Mouse (Mus musculus) spleen, adult 2 months (tissue): ENCODE measurements around the gene Aldob. TPM values are rescaled to one million over a fixed set of nuclear protein-coding genes. Genes with fewer than 3 reads are reported as not detected.
"Not testable (repeated sequence)": the region's sequence is repeated elsewhere in the genome, so short reads cannot be mapped to it uniquely, and the experiment has no call there.

Experiments used
- DNase-seq, 2 experiments: peaks; one replicate each; pipeline versions ENCODE4 v3.0.0 to v3.0.0-alpha.2; 2012 to 2021; ENCODE audit warnings: low spot score in 2 of 2, low read depth in 1 of 2
- H3K27ac ChIP-seq: fragments of 200-500 bp; 2 replicates; pipeline ENCODE4 v1.5.1; 2012; ENCODE audit warnings: low read length, inconsistent platforms; ENCODE audit not compliant: insufficient read depth
- H3K27me3 ChIP-seq: fragments of 200-500 bp; 2 replicates; pipeline ENCODE4 v1.6.1; 2012; ENCODE audit warnings: mild to moderate bottlenecking, moderate library complexity, low read length, inconsistent platforms; ENCODE audit not compliant: control insufficient read depth, insufficient read depth
- H3K36me3 ChIP-seq: fragments of 200-500 bp; 2 replicates; pipeline ENCODE4 v1.6.1; 2012; ENCODE audit warnings: mild to moderate bottlenecking, low read length, inconsistent platforms; ENCODE audit not compliant: control insufficient read depth, insufficient read depth
- H3K4me1 ChIP-seq: fragments of 200-500 bp; 2 replicates; pipeline ENCODE4 v1.6.1; 2011; ENCODE audit warnings: inconsistent platforms; ENCODE audit not compliant: control insufficient read depth, insufficient read depth, insufficient read length
- H3K4me3 ChIP-seq: fragments of 200-500 bp; 2 replicates; pipeline ENCODE4 v1.5.1; 2011; ENCODE audit warnings: mild to moderate bottlenecking, inconsistent platforms; ENCODE audit not compliant: insufficient read depth, insufficient read length; ENCODE audit errors: extremely low read depth
- CTCF ChIP-seq: fragments of 200-500 bp; IDR thresholded peaks from 2 replicates; pipeline ENCODE4 v1.5.1; 2011; ENCODE audit warnings: mild to moderate bottlenecking, inconsistent platforms; ENCODE audit not compliant: insufficient read depth, insufficient read length, insufficient replicate concordance; ENCODE audit errors: extremely low read depth
- POLR2A ChIP-seq: fragments of 200-500 bp; IDR thresholded peaks from 2 replicates; pipeline ENCODE4 v1.6.1; 2011; ENCODE audit warnings: low read depth, low read length, inconsistent platforms
- WGBS: fragments of 180-500 bp; shearing (Covaris S2); methylation state at CpG from one replicate; pipeline ENCODE4 v1.1.7; 2018; 5-methylcytosine and 5-hydroxymethylcytosine counted together
- polyA plus RNA-seq: library from polyadenylated mRNA; depleted of rRNA; stranded (reverse); fragments of >200 nt; gene quantifications from 2 replicates; pipeline ENCODE4 v1.2.3, GENCODE M21; 2012; rRNA removed

Gene Aldob
- polyA plus RNA-seq, 1 experiment: 1.1 TPM

GRCm38 (mm10) chr4:49514441-49514840 is 34.9 kb downstream of the Aldob start:
- DNase-seq: no peak
- WGBS: 96% methylated on average over 6 of the region's 6 CpGs
- TF ChIP-seq CTCF: no peak
- no peak for TF ChIP-seq POLR2A
- Histone ChIP-seq H3K36me3 (peaks cover 12% of the 10 kb centered on the region), H3K4me3 (no peak overlapping the region), H3K4me1 (0 out of 2 replicates have a peak, but pooled peaks cover 3% of the 10 kb centered on the region), H3K27ac (no peak overlapping the region), H3K27me3 (no peaks in the 10 kb centered on the region)

- TF ChIP-seq POLR2A: no peak
- no peak for TF ChIP-seq CTCF
- H3K27ac ChIP-seq: no peak overlapping the region
- WGBS: 95% methylated on average over 4 of the region's 4 CpGs
- no peaks in the 10 kb centered on the region for H3K4me1 ChIP-seq
- H3K4me3 ChIP-seq: no peak overlapping the region
- peaks cover 12% of the 10 kb centered on the region for H3K36me3 ChIP-seq
- DNase-seq: no peak
- no peaks in the 10 kb centered on the region for H3K27me3 ChIP-seq
Measured at GRCm38 (mm10) chr4:49512636-49513035, 36.7 kb downstream of the Aldob start.

GRCm38 (mm10) chr4:49510236-49510835 is 39.0 kb downstream of the Aldob start:
- not testable (repeated sequence) for H3K27ac ChIP-seq, H3K4me1 ChIP-seq, DNase-seq, H3K4me3 ChIP-seq, H3K27me3 ChIP-seq
- WGBS: 94% methylated on average over 1 of the region's 1 CpGs
- H3K36me3 ChIP-seq: peaks cover 12% of the 10 kb centered on the region

- Histone ChIP-seq H3K4me3 (no peak overlapping the region), H3K27me3 (no peaks in the 10 kb centered on the region), H3K4me1 (no peaks in the 10 kb centered on the region), H3K27ac (no peak overlapping the region), H3K36me3 (peaks cover 11% of the 10 kb centered on the region)
- 93% methylated on average over 2 of the region's 2 CpGs for WGBS
- no peak for TF ChIP-seq CTCF
- no peak for TF ChIP-seq POLR2A
- no peak for DNase-seq
Measured at GRCm38 (mm10) chr4:49509183-49509582, 40.2 kb downstream of the Aldob start.

- Histone ChIP-seq H3K27me3 (no peaks in the 10 kb centered on the region), H3K36me3 (no peaks in the 10 kb centered on the region), H3K27ac (no peak within 1 kb of the TSS), H3K4me3 (no peak within 1 kb of the TSS), H3K4me1 (no peaks in the 10 kb centered on the region)
- TF ChIP-seq CTCF (no peak), POLR2A (no peak)
- 60% methylated on average over 3 of the region's 3 CpGs for WGBS
- no peak for DNase-seq
Measured at GRCm38 (mm10) chr4:49506386-49506785, 43.0 kb downstream of the Aldob start, which contains the start of gene Baat. TSS of gene Baat (minus strand) at chr4:49506557.

GRCm38 (mm10) chr4:49503563-49503962 is 45.8 kb downstream of the Aldob start:
- Histone ChIP-seq H3K4me3 (no peak overlapping the region), H3K4me1 (no peaks in the 10 kb centered on the region), H3K27me3 (no peaks in the 10 kb centered on the region), H3K36me3 (no peaks in the 10 kb centered on the region), H3K27ac (no peak overlapping the region)
- no peak for TF ChIP-seq POLR2A
- no peak for TF ChIP-seq CTCF
- DNase-seq: no peak
- WGBS: 94% methylated on average over 1 of the region's 1 CpGs

Other genes starting within 250 kb of the Aldob start
- not detected in 2 replicates for gene Acnat2, start 141.4 kb downstream of the Aldob start, polyA plus RNA-seq
- gene Acnat1, start 75.6 kb downstream of the Aldob start, polyA plus RNA-seq: not detected in 2 replicates
- not detected in 2 replicates for gene Baat, start 43.0 kb downstream of the Aldob start, polyA plus RNA-seq
- gene Mrpl50, start 28.5 kb downstream of the Aldob start, polyA plus RNA-seq: 1.2 and 1.4 TPM in 2 replicates
- gene Zfp189, start 28.4 kb downstream of the Aldob start, polyA plus RNA-seq: 0.58 and 0.62 TPM in 2 replicates
- gene Tmem246, start 48.3 kb upstream of the Aldob start, polyA plus RNA-seq: 5.5 and 9.7 TPM in 2 replicates
- 16.6 and 19.5 TPM in 2 replicates for gene Rnf20, start 82.5 kb upstream of the Aldob start, polyA plus RNA-seq
- gene Ppp3r2, start 132.5 kb upstream of the Aldob start, polyA plus RNA-seq: not detected in 2 replicates